Mouse (Mus musculus) ovary, adult 2 months (tissue): Measurements from ENCODE around the gene Olfr1062. TPM values are rescaled to one million over a fixed set of nuclear protein-coding genes. Genes with fewer than 3 reads are reported as not detected.

ENCODE experiments used
- polyA plus RNA-seq: library from polyadenylated mRNA; depleted of rRNA; stranded (reverse); fragments of >200 nt; gene quantifications from 2 replicates; pipeline ENCODE4 v1.2.3, GENCODE M21; 2012; rRNA removed

Gene Olfr1062
- polyA plus RNA-seq, result not detected in 2 replicates

DNA sequence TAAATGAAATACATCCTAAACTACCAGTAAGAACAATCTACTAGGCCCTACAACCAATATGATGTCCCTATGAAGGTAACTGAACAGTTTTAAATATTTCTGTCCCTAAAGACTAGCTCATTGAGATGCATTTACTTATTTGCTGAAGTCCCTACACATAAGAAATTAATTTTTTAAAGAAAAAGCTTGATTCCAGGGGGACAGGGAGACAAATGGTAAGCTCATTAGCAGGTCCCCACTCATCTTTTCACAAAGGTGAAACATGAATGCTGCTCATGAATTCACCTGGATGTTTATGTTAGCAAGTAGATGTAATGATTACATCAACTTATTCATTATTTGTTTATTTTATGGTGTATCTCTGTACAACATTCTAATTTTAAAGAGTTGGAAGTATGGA lies at the start of gene Olfr1062:
Olfr1062 (minus strand) TSS at position 101 of the 400 bp plus-strand sequence.

DNA sequence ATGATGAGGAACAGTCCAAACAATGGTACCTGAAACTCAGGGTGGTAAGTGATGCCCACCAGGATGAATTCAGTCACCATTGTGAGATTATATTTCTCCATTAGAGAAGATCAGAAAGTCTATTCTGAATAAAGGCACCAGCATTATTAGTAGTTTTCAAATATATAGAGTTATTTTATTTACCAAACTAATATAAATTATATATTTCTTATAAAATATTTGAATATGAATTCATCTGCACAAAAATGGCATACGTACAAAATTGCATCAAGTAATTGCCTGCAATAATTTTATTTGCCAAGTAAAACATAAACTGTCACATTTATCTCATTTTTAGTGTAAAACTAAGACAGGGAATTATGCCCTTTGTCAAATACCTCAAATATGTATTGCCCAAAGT lies 29.6 kb upstream of the Olfr1062 start, which contains the start of gene Olfr1066:
Olfr1066 (minus strand) TSS at position 101 of the 400 bp plus-strand sequence.

DNA sequence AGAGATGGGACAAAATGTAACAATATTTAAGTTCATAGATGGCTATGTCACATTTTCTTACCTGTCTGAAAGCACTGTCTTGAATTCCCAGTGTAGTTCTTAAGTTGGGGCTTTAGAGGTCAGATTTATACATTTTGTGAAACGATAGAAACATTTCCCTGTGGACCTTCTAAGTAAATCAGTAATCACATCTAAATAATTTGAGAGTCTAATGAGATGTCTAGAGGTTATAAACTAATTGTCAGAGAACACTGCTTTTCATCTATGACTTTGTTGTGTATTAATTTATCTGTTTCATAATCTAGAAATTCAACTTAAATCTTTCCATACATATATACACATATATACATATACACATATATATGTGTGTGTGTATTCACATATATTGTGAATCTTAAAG lies 23.9 kb upstream of the Olfr1062 start, which contains the start of gene Olfr1065:
Olfr1065 (minus strand) TSS at position 101 of the 400 bp plus-strand sequence.

DNA sequence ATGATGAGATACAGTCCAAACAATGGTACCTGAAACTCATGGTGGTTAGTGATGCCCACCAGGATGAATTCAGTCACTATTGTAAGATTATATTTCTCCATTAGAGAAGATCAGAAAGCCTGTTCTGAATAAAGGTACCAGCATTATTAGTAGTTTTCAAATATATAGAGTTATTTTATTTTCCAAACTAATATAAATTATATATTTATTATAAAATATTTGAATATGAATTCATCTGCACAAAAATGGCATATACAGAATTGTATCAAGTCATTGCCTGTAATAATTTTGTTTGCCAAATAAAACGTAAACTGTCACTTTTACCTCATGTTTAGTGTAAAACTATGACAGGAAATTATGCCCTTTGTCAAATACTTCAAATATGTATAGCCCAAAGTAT lies 12.6 kb downstream of the Olfr1062 start, which contains the start of gene Olfr1061:
Olfr1061 (minus strand) TSS at position 101 of the 400 bp plus-strand sequence.

DNA sequence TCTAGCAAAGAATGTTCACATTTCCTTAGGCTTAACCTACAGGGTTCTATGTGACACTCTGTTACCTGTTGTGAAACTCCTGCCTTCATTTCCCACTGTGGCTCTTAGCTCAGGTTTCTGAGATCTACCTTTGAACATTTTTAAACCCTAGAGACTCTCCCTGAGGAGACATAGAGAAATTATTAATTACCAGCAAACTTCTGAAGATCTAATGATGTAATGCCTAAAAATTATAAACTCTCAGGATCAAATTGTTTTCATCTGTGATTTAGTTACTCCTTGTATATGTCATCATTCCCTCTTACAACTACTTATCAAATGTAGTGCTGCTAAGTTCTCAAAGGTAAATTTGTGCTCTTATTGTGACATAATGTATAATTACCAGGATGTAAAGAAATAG lies 38.1 kb downstream of the Olfr1062 start, which contains the start of gene Olfr1058:
Olfr1058 (minus strand) TSS at position 101 of the 400 bp plus-strand sequence.

DNA sequence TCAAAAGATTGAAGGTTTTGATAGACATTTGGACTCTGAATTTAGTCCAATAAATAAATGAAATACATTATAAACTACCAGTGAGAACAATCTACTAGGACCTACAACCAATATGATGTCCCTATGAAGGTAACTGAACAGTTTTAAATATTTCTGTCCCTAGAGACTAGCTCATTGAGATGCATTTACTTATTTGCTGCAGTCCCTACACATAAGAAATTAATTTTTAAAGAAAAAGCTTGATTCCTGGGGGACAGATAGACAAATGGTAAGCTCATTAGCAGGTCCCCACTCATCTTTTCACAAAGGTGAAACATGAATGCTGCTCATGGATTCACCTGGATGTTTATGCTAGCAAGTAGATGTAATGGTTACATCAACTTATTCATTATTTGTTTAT lies 48.3 kb downstream of the Olfr1062 start, which contains the start of gene Olfr1057:
Olfr1057 (minus strand) TSS at position 101 of the 400 bp plus-strand sequence.

Other genes starting within 250 kb of the Olfr1062 start
- not detected in 2 replicates for gene Olfr1044, start 248.9 kb downstream of the Olfr1062 start, polyA plus RNA-seq
- gene Olfr52, start 241.1 kb downstream of the Olfr1062 start, polyA plus RNA-seq, result not detected in 2 replicates
- gene Olfr1045, start 223.7 kb downstream of the Olfr1062 start, polyA plus RNA-seq, result not detected in 2 replicates
- gene Olfr1046, start 207.4 kb downstream of the Olfr1062 start, polyA plus RNA-seq, result not detected in 2 replicates
- gene Olfr1047, start 195.3 kb downstream of the Olfr1062 start, polyA plus RNA-seq, result not detected in 2 replicates
- not detected in 2 replicates for gene Olfr1048, start 186.5 kb downstream of the Olfr1062 start, polyA plus RNA-seq
- gene Olfr1049, start 168.4 kb downstream of the Olfr1062 start, polyA plus RNA-seq, result not detected in 2 replicates
- not detected in 2 replicates for gene Olfr1051, start 147.7 kb downstream of the Olfr1062 start, polyA plus RNA-seq
- gene Olfr1052, start 134.3 kb downstream of the Olfr1062 start, polyA plus RNA-seq, result not detected in 2 replicates
- gene Olfr1053, start 111.5 kb downstream of the Olfr1062 start, polyA plus RNA-seq, result not detected in 2 replicates
- gene Olfr1054, start 91.3 kb downstream of the Olfr1062 start, polyA plus RNA-seq, result not detected in 2 replicates
- gene Olfr1055, start 76.5 kb downstream of the Olfr1062 start, polyA plus RNA-seq, result not detected in 2 replicates
- gene Olfr1056, start 64.3 kb downstream of the Olfr1062 start, polyA plus RNA-seq, result not detected in 2 replicates
- gene Olfr1057, start 48.4 kb downstream of the Olfr1062 start, polyA plus RNA-seq, result not detected in 2 replicates
- not detected in 2 replicates for gene Olfr1058, start 38.2 kb downstream of the Olfr1062 start, polyA plus RNA-seq
- gene Olfr1061, start 12.7 kb downstream of the Olfr1062 start, polyA plus RNA-seq, result not detected in 2 replicates
- not detected in 2 replicates for gene Olfr1065, start 23.8 kb upstream of the Olfr1062 start, polyA plus RNA-seq
- not detected in 2 replicates for gene Olfr1066, start 29.5 kb upstream of the Olfr1062 start, polyA plus RNA-seq
- gene Olfr228, start 60.6 kb upstream of the Olfr1062 start, polyA plus RNA-seq, result not detected in 2 replicates
- not detected in 2 replicates for gene Olfr1076, start 81.7 kb upstream of the Olfr1062 start, polyA plus RNA-seq
- gene Olfr1079, start 115.7 kb upstream of the Olfr1062 start, polyA plus RNA-seq, result not detected in 2 replicates
- gene Olfr1080, start 131.5 kb upstream of the Olfr1062 start, polyA plus RNA-seq, result not detected in 2 replicates
- gene Olfr1082, start 172.2 kb upstream of the Olfr1062 start, polyA plus RNA-seq, result not detected in 2 replicates
- gene Olfr1084, start 213.0 kb upstream of the Olfr1062 start, polyA plus RNA-seq, result not detected in 2 replicates
- gene Olfr1085, start 235.3 kb upstream of the Olfr1062 start, polyA plus RNA-seq, result not detected in 2 replicates